Mouse (Mus musculus) hindbrain, postnatal 0 days (tissue): ENCODE data around the gene Pdzk1ip1. TPM values are rescaled to one million over a fixed set of nuclear protein-coding genes. Genes with fewer than 3 reads are reported as not detected.

Source experiments
- ATAC-seq: fragments of 200-750 bp; cut with Nextera tagmentation; 2 replicates; pipeline ENCODE4 v1.8.0; 2017; ENCODE audit warnings: mild to moderate bottlenecking, moderate TSS enrichment, moderate library complexity
- DNase-seq: peaks from one replicate; pipeline ENCODE4 v3.0.0-alpha.2; 2015; ENCODE audit warnings: low spot score
- H3K27ac ChIP-seq: fragments of 300-500 bp; sonication (generic); 2 replicates; pipeline ENCODE4 v1.5.1; 2014; ENCODE audit warnings: mild to moderate bottlenecking
- H3K27me3 ChIP-seq: fragments of 300-500 bp; sonication (generic); 2 replicates; pipeline ENCODE4 v1.6.1; 2014; ENCODE audit warnings: low read length, mixed read lengths; ENCODE audit not compliant: insufficient read depth
- H3K36me3 ChIP-seq: fragments of 300-500 bp; sonication (generic); 2 replicates; pipeline ENCODE4 v1.6.1; 2014; ENCODE audit warnings: low read length, mixed read lengths; ENCODE audit not compliant: insufficient read depth
- H3K4me1 ChIP-seq: fragments of 300-500 bp; sonication (generic); 2 replicates; pipeline ENCODE4 v1.6.1; 2014; ENCODE audit warnings: antibody characterized with exemption, low read length, mixed read lengths; ENCODE audit not compliant: insufficient read depth
- H3K4me2 ChIP-seq: fragments of 300-500 bp; sonication (generic); 2 replicates; pipeline ENCODE4 v1.6.1; 2014; ENCODE audit warnings: low read depth, mild to moderate bottlenecking, low read length, moderate library complexity, mixed read lengths
- H3K4me3 ChIP-seq: fragments of 300-500 bp; sonication (generic); 2 replicates; pipeline ENCODE4 v1.5.1; 2014; ENCODE audit warnings: low read length
- H3K9ac ChIP-seq: fragments of 300-500 bp; sonication (generic); replicated peaks from 2 replicates; pipeline ENCODE4 v1.6.1; 2014; ENCODE audit warnings: mild to moderate bottlenecking, low read length, moderate library complexity, mixed read lengths
- H3K9me3 ChIP-seq: fragments of 300-500 bp; sonication (generic); 2 replicates; pipeline ENCODE4 v1.6.1; 2016; ENCODE audit warnings: low read length, mixed read lengths
- CTCF ChIP-seq: IDR thresholded peaks from 2 replicates; pipeline ENCODE4 v1.5.1; 2016; ENCODE audit warnings: antibody characterized with exemption, control low read depth, low read depth
- WGBS: fragments of 180-500 bp; shearing (Covaris S2); extraction: QIAGEN DNeasy Blood & Tissue Kit; methylation state at CpG from one replicate; pipeline ENCODE4 v1.1.7; 2014; 5-methylcytosine and 5-hydroxymethylcytosine counted together
- polyA plus RNA-seq: library from polyadenylated mRNA; unstranded; fragments of >200 nt; fragmentation: Nextera tagmentation; extraction: Ambion mirVana; gene quantifications from 2 replicates; pipeline ENCODE4 v1.2.1, GENCODE M21; 2015
- total RNA-seq: library from RNA; depleted of rRNA; stranded (reverse); fragments of >200 nt; gene quantifications from 2 replicates; pipeline ENCODE4 v1.2.3, GENCODE M21; 2014

Pdzk1ip1 gene
- total and polyA plus RNA-seq, 2 experiments from 2014 or later, result 0.58 to 4.2 TPM

DNA sequence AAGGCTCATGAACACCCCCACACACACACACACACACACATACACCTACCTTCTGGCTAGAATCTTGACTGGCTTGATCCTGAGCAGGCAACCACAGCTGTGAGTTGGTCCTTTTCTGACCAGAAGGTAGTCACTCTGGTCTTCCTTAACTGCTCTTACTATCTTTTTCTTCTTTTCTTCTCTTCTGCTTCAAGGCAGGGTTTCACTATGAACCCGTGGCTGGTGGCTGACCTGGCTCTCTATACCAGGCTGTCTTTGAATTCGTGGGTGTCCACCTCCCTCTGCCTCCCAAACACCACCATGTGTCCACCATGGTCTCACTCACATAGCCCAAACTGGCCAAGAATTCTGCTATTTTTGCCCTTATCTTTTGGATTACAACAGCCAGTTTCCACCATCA is 33.5 kb upstream of the Pdzk1ip1 start:
- 3% methylated on average over 2 of the region's 2 CpGs for WGBS

DNA sequence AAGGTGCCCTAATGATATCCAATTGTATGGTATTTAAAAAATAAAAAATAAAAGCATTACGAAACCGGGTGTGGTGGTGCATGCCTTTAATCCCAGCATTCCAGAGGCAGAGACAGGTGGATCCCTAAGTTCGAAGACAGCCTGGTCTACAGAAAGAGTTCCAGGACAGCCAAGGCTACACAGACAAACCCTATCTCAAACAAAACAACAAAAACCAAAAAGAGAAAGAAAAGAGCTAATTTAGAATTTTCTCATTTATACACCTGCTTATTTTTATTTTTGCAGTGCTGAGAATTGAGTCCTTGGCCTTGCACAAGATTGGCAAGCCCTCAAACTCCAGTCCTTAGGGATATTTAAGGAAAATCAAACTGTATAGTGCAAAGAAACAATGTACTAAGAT is 32.8 kb upstream of the Pdzk1ip1 start:
- ATAC-seq (no peak), DNase-seq (no peak)
- Histone ChIP-seq H3K27me3 (peaks cover 65% of the 10 kb centered on the region), H3K4me3 (no peak overlapping the region), H3K9me3 (no peaks in the 10 kb centered on the region), H3K27ac (peak overlapping the region; percentile 54; the same call in 1 of the 2 replicates), H3K4me2 (0 out of 2 replicates have a peak overlapping the region, but pooled peaks have one; percentile 42), H3K36me3 (no peaks in the 10 kb centered on the region), H3K4me1 (peaks cover 5% of the 10 kb centered on the region), H3K9ac (no peak overlapping the region)
- WGBS, result 22% methylated on average over 3 of the region's 3 CpGs
- no peak for TF ChIP-seq CTCF

More for the DNA sequence above, 33.5 kb upstream of the Pdzk1ip1 start:
- Histone ChIP-seq H3K4me2 (no peak overlapping the region), H3K9me3 (no peaks in the 10 kb centered on the region), H3K9ac (no peak overlapping the region), H3K4me3 (no peak overlapping the region), H3K27ac (no peak overlapping the region), H3K4me1 (peaks cover 5% of the 10 kb centered on the region), H3K36me3 (no peaks in the 10 kb centered on the region), H3K27me3 (peaks cover 65% of the 10 kb centered on the region)
- no peak for ATAC-seq
- TF ChIP-seq CTCF, result no peak
- no peak for DNase-seq

DNA sequence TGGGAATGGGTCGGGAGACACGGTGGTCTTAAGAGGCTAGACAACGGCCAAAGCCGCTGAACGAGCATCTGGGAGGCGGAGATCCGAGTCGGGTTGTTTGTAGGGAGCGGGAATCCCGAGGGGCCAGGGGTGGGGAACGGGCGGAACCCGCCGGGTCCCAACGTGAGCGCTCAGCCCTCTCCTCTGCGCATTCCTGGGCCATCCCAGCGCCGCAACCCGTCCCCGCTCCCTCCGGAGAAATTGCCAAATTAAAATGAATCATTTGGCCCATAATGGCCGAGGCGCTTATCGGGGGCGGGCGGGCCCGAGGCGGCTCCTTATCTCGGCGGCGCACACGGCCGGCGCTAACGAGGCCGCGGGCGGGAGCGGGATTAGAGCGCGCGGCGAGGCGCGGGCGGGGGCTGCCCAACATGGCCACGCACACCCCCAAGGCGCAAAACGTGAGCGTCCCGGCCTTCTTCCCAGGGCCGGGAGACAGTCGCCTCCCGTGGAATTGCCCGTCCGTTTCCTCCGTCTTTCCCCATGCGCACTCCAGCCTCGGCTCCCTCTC is 32.1 kb upstream of the Pdzk1ip1 start, which contains the start of gene Tal1:
Gene Tal1 (plus strand): TSS at position 56 of the 550 bp plus-strand sequence.
- 1% methylated on average over 56 of the region's 60 CpGs for WGBS
- peaks cover 66% of the 10 kb centered on the region for H3K27me3 ChIP-seq
- H3K4me3 ChIP-seq, result peak within 1 kb of the TSS; percentile 29
- DNase-seq (no peak), ATAC-seq (peak; percentile 45; the same call in 1 of the 2 replicates)
- peaks cover 5% of the 10 kb centered on the region for H3K4me1 ChIP-seq
- no peaks in the 10 kb centered on the region for H3K36me3 ChIP-seq
- no peak for TF ChIP-seq CTCF
- H3K9me3 ChIP-seq, result no peaks in the 10 kb centered on the region
- peak within 1 kb of the TSS; percentile 42 for H3K4me2 ChIP-seq
- peak within 1 kb of the TSS; percentile 18; the same call in 1 of the 2 replicates for H3K9ac ChIP-seq
- peak within 1 kb of the TSS; percentile 54; the same call in 1 of the 2 replicates for H3K27ac ChIP-seq

DNA sequence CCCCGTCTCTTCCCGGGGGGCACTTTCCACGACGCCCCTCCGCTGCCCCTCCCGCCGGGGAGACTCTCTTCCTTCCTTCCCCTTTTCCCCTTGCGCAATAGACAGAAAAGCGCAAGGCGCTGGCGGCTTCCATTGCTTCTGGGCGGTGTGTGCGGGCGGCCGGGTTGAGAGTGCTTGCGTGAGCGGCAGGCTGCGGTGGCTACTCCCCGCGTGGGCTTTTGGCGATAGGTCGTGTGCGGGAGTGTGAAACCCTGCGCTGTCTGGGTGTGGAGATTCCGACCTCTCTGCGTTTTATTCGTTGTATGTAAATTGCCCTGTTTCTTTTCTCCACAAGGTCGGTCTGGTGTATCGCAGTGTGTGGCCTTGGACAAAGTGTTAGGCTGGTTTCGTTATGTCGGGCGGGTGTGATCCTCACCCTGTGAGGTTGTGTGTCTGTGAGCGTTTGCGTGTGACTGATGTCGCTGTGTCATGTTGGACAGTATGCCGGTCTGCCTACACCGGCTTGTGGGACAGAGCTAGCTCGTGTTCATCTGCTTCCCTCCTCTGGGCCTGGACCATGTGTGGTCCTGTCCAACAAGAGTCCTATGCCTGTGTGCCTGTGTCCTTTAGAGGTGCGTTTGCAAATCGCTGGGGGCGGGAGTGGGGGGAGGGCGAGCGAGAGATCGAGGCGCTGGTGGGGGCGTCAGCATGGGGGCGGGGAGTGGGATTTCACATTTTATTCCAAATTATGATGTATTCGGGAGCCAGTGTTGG is 31.4 kb upstream of the Pdzk1ip1 start:
- WGBS, result under 1% methylated on average over 47 of the region's 48 CpGs
- H3K36me3 ChIP-seq, result no peaks in the 10 kb centered on the region
- H3K4me1 ChIP-seq, result peaks cover 5% of the 10 kb centered on the region
- no peak for DNase-seq
- peak overlapping the region; percentile 65; the same call in 1 of the 2 replicates for H3K27ac ChIP-seq
- ATAC-seq, result peak; percentile 74
- peak overlapping the region; percentile 42 for H3K4me2 ChIP-seq
- peak overlapping the region; percentile 24; the same call in 1 of the 2 replicates for H3K9ac ChIP-seq
- TF ChIP-seq CTCF, result no peak
- peaks cover 64% of the 10 kb centered on the region for H3K27me3 ChIP-seq
- H3K9me3 ChIP-seq, result no peaks in the 10 kb centered on the region
- H3K4me3 ChIP-seq, result peak overlapping the region; percentile 29

DNA sequence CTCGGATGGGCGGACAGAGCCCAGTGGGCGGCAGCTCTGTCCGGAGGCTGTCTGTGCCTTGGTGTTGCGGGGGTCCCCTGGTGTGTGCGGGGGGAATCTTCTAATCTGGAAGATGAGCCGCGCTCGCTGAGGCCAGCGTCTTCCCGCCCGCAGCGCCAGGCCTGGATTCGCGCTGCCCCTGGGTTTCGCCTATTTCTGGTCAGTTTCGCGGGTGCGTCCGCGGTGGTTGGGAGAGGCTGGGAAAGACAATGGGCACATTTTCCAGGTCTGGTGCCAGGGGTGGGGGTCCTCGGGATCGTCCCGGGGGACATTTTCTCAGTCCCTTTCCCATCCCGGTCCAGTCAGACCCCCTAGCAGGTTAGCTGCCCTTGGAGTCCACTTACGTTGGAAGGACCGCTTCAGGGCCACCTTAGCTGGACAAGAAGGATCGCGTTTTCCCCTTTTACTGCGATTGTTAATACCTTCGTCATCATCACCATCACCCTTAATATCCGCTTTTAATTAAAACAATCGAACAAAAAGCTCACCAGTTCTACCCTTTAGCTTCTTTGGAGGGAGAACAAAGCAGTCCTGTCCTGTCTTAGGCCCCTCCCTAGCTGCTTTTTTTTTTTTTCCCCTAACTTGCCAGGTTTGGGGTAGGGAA is 30.7 kb upstream of the Pdzk1ip1 start:
- ATAC-seq (peak; percentile 13; the same call in 1 of the 2 replicates), DNase-seq (no peak)
- no peaks in the 10 kb centered on the region for H3K36me3 ChIP-seq
- H3K27ac ChIP-seq, result peak overlapping the region; percentile 65; the same call in 1 of the 2 replicates
- H3K9me3 ChIP-seq, result no peaks in the 10 kb centered on the region
- under 1% methylated on average over 33 of the region's 33 CpGs for WGBS
- no peaks in the 10 kb centered on the region for H3K4me1 ChIP-seq
- peak overlapping the region; percentile 24; the same call in 1 of the 2 replicates for H3K9ac ChIP-seq
- TF ChIP-seq CTCF, result no peak
- peak overlapping the region; percentile 29 for H3K4me3 ChIP-seq
- peak overlapping the region; percentile 42 for H3K4me2 ChIP-seq
- peaks cover 59% of the 10 kb centered on the region for H3K27me3 ChIP-seq

DNA sequence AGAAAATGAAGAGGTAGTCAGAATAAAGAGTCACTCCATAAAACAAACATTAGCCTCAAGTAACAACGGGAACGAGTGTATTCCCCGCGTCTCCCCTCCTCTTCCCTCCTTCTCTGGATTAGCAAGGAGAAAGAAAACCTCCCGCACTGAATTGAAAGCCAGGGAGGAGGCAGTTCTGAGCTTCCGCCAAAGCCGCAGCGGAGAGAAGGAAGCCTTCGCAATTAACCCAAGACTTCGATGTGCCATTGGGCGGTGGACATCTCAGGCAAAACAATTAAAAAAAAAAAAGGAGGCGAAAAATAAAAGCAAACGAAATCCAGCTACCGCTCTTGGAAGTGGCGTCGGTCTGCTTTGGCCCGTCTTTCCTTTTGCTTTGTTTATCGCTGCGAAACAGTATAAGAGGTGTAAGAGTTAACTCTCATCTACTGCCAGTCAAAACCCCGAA is 30.2 kb upstream of the Pdzk1ip1 start:
- Histone ChIP-seq H3K9ac (peak overlapping the region; percentile 24; the same call in 1 of the 2 replicates), H3K27me3 (peaks cover 59% of the 10 kb centered on the region), H3K36me3 (no peaks in the 10 kb centered on the region), H3K9me3 (no peaks in the 10 kb centered on the region), H3K4me2 (peak overlapping the region; percentile 31), H3K4me3 (peak overlapping the region; percentile 29), H3K4me1 (no peaks in the 10 kb centered on the region), H3K27ac (peak overlapping the region; percentile 65; the same call in 1 of the 2 replicates)
- no peak for TF ChIP-seq CTCF
- WGBS, result under 1% methylated on average over 20 of the region's 20 CpGs
- no peak for DNase-seq
- no peak for ATAC-seq
